Mouse (Mus musculus) limb, embryonic 12.5 days (tissue): ENCODE results near the gene Ppp1r12c. TPM values are rescaled to one million over a fixed set of nuclear protein-coding genes. Genes with fewer than 3 reads are reported as not detected.

Experiments used
- ATAC-seq: fragments of 200-750 bp; cut with Nextera tagmentation; 2 replicates; pipeline ENCODE4 v1.8.0; 2017; ENCODE audit warnings: low read depth, moderate TSS enrichment; ENCODE audit not compliant: insufficient number of reproducible peaks, insufficient read depth, low FRiP score, low TSS enrichment
- H3K27ac ChIP-seq: fragments of 300-500 bp; sonication (generic); 2 replicates; pipeline ENCODE4 v1.5.1; 2016; ENCODE audit warnings: mild to moderate bottlenecking, moderate library complexity
- H3K27me3 ChIP-seq: fragments of 300-500 bp; sonication (generic); 2 replicates; pipeline ENCODE4 v1.6.1; 2016; ENCODE audit warnings: mild to moderate bottlenecking, moderate library complexity
- H3K36me3 ChIP-seq: fragments of 300-500 bp; sonication (generic); 2 replicates; pipeline ENCODE4 v1.6.1; 2016; ENCODE audit warnings: mild to moderate bottlenecking, moderate library complexity
- H3K4me1 ChIP-seq: fragments of 300-500 bp; sonication (generic); replicated peaks from 2 replicates; pipeline ENCODE4 v1.6.1; 2016
- H3K4me2 ChIP-seq: fragments of 300-500 bp; sonication (generic); 2 replicates; pipeline ENCODE4 v1.6.1; 2016; ENCODE audit warnings: mild to moderate bottlenecking, moderate library complexity
- H3K4me3 ChIP-seq: fragments of 300-500 bp; sonication (generic); replicated peaks from 2 replicates; pipeline ENCODE4 v1.5.1; 2016; ENCODE audit warnings: mild to moderate bottlenecking
- H3K9ac ChIP-seq: fragments of 300-500 bp; sonication (generic); replicated peaks from 2 replicates; pipeline ENCODE4 v1.6.1; 2016; ENCODE audit warnings: mild to moderate bottlenecking, moderate library complexity
- H3K9me3 ChIP-seq: fragments of 300-500 bp; sonication (generic); 2 replicates; pipeline ENCODE4 v1.6.1; 2016; ENCODE audit warnings: mild to moderate bottlenecking, moderate library complexity
- WGBS: fragments of 180-500 bp; shearing (Covaris S2); methylation state at CpG from one replicate; pipeline ENCODE4 v1.1.7; 2016; 5-methylcytosine and 5-hydroxymethylcytosine counted together
- polyA plus RNA-seq: library from polyadenylated mRNA; unstranded; fragments of >200 nt; fragmentation: Nextera tagmentation; extraction: Ambion mirVana; gene quantifications from 2 replicates; pipeline ENCODE4 v1.2.1, GENCODE M21; 2016

Gene Ppp1r12c
- 65.3 and 70.3 TPM in 2 replicates for polyA plus RNA-seq

GRCm38 (mm10) chr7:4501558-4502397, at the start of gene Ppp1r12c:
Gene Ppp1r12c, minus strand, starts transcription at chr7:4501680.
- H3K27ac ChIP-seq: peak within 1 kb of the TSS; percentile 89
- no peaks in the 10 kb centered on the region for H3K9me3 ChIP-seq
- peak within 1 kb of the TSS; percentile 85 for H3K4me2 ChIP-seq
- H3K4me1 ChIP-seq: peaks cover 29% of the 10 kb centered on the region
- peaks cover 12% of the 10 kb centered on the region for H3K36me3 ChIP-seq
- H3K27me3 ChIP-seq: no peaks in the 10 kb centered on the region
- ATAC-seq: peak; percentile 87
- H3K4me3 ChIP-seq: peak within 1 kb of the TSS; percentile 89
- H3K9ac ChIP-seq: peak within 1 kb of the TSS; percentile 95
- WGBS: under 1% methylated on average over 62 of the region's 62 CpGs

- Histone ChIP-seq H3K4me3 (peak within 1 kb of the TSS; percentile 40), H3K9me3 (no peaks in the 10 kb centered on the region), H3K27ac (no peak within 1 kb of the TSS), H3K27me3 (peaks cover 21% of the 10 kb centered on the region; the same call in 1 of the 2 replicates), H3K4me1 (peaks cover 8% of the 10 kb centered on the region), H3K36me3 (no peaks in the 10 kb centered on the region), H3K4me2 (peak within 1 kb of the TSS; percentile 72), H3K9ac (0 out of 2 replicates have a peak within 1 kb of the TSS, but pooled peaks have one; percentile 34)
- no peak for ATAC-seq
- WGBS: 17% methylated on average over 33 of the region's 33 CpGs
Observed at GRCm38 (mm10) chr7:4547221-4547641, 45.8 kb upstream of the Ppp1r12c start, which contains the start of gene Syt5. Gene Syt5, minus strand, starts transcription at chr7:4547541.

GRCm38 (mm10) chr7:4546591-4547131, 45.2 kb upstream of the Ppp1r12c start:
- peaks cover 8% of the 10 kb centered on the region for H3K4me1 ChIP-seq
- 0 out of 2 replicates have a peak overlapping the region, but pooled peaks have one; percentile 34 for H3K9ac ChIP-seq
- no peaks in the 10 kb centered on the region for H3K9me3 ChIP-seq
- peaks cover 21% of the 10 kb centered on the region; the same call in 1 of the 2 replicates for H3K27me3 ChIP-seq
- WGBS: 3% methylated on average over 26 of the region's 26 CpGs
- peak overlapping the region; percentile 40 for H3K4me3 ChIP-seq
- H3K36me3 ChIP-seq: no peaks in the 10 kb centered on the region
- H3K27ac ChIP-seq: no peak overlapping the region
- ATAC-seq: peak; percentile 70
- H3K4me2 ChIP-seq: peak overlapping the region; percentile 72

GRCm38 (mm10) chr7:4546050-4546449, 44.6 kb upstream of the Ppp1r12c start:
- Histone ChIP-seq H3K4me3 (no peak overlapping the region), H3K36me3 (no peaks in the 10 kb centered on the region), H3K4me1 (peaks cover 8% of the 10 kb centered on the region), H3K9me3 (no peaks in the 10 kb centered on the region), H3K27ac (no peak overlapping the region), H3K9ac (no peak overlapping the region), H3K4me2 (peak overlapping the region; percentile 72), H3K27me3 (peaks cover 21% of the 10 kb centered on the region; the same call in 1 of the 2 replicates)
- 75% methylated on average over 15 of the region's 15 CpGs for WGBS
- ATAC-seq: peak; percentile 13; the same call in 1 of the 2 replicates

GRCm38 (mm10) chr7:4542013-4542412, 40.5 kb upstream of the Ppp1r12c start:
- peaks cover 7% of the 10 kb centered on the region; the same call in 1 of the 2 replicates for H3K27me3 ChIP-seq
- H3K4me3 ChIP-seq: no peak overlapping the region
- H3K4me2 ChIP-seq: no peak overlapping the region
- 34% methylated on average over 17 of the region's 17 CpGs for WGBS
- no peak overlapping the region for H3K9ac ChIP-seq
- ATAC-seq: no peak
- H3K27ac ChIP-seq: no peak overlapping the region
- H3K36me3 ChIP-seq: no peaks in the 10 kb centered on the region
- H3K4me1 ChIP-seq: peaks cover 5% of the 10 kb centered on the region
- H3K9me3 ChIP-seq: no peaks in the 10 kb centered on the region

- no peaks in the 10 kb centered on the region for H3K36me3 ChIP-seq
- 63% methylated on average over 5 of the region's 5 CpGs for WGBS
Observed at GRCm38 (mm10) chr7:4541344-4541743, 39.9 kb upstream of the Ppp1r12c start.

GRCm38 (mm10) chr7:4539019-4539418, 37.5 kb upstream of the Ppp1r12c start:
- Histone ChIP-seq H3K4me1 (no peaks in the 10 kb centered on the region), H3K4me2 (no peak overlapping the region), H3K27me3 (no peaks in the 10 kb centered on the region), H3K9ac (no peak overlapping the region), H3K4me3 (no peak overlapping the region), H3K27ac (no peak overlapping the region), H3K9me3 (no peaks in the 10 kb centered on the region), H3K36me3 (no peaks in the 10 kb centered on the region)
- ATAC-seq: no peak
- 65% methylated on average over 2 of the region's 2 CpGs for WGBS

More at GRCm38 (mm10) chr7:4541344-4541743, 39.9 kb upstream of the Ppp1r12c start:
- Histone ChIP-seq H3K27me3 (peaks cover 1% of the 10 kb centered on the region; the same call in 1 of the 2 replicates), H3K4me1 (peaks cover 2% of the 10 kb centered on the region), H3K4me2 (no peak overlapping the region), H3K4me3 (no peak overlapping the region), H3K27ac (no peak overlapping the region), H3K9ac (no peak overlapping the region), H3K9me3 (no peaks in the 10 kb centered on the region)
- no peak for ATAC-seq

GRCm38 (mm10) chr7:4537181-4537580, 35.7 kb upstream of the Ppp1r12c start:
- no peaks in the 10 kb centered on the region for H3K27me3 ChIP-seq
- WGBS: 54% methylated on average over 4 of the region's 4 CpGs
- H3K27ac ChIP-seq: no peak overlapping the region
- H3K4me3 ChIP-seq: no peak overlapping the region
- ATAC-seq: no peak
- 0 out of 2 replicates have a peak, but pooled peaks cover under 1% of the 10 kb centered on the region for H3K4me1 ChIP-seq
- no peak overlapping the region for H3K4me2 ChIP-seq
- H3K9ac ChIP-seq: no peak overlapping the region
- H3K36me3 ChIP-seq: no peaks in the 10 kb centered on the region
- H3K9me3 ChIP-seq: no peaks in the 10 kb centered on the region

GRCm38 (mm10) chr7:4536369-4536768, 34.9 kb upstream of the Ppp1r12c start:
- peaks cover 7% of the 10 kb centered on the region for H3K4me1 ChIP-seq
- H3K9ac ChIP-seq: no peak overlapping the region
- H3K27ac ChIP-seq: no peak overlapping the region
- no peaks in the 10 kb centered on the region for H3K9me3 ChIP-seq
- no peak for ATAC-seq
- no peak overlapping the region for H3K4me2 ChIP-seq
- H3K27me3 ChIP-seq: no peaks in the 10 kb centered on the region
- H3K4me3 ChIP-seq: no peak overlapping the region
- H3K36me3 ChIP-seq: no peaks in the 10 kb centered on the region
- 87% methylated on average over 4 of the region's 4 CpGs for WGBS

GRCm38 (mm10) chr7:4532005-4532729, 30.7 kb upstream of the Ppp1r12c start, which contains the start of gene Dnaaf3:
Gene Dnaaf3, minus strand, starts transcription at chr7:4532453.
- no peak within 1 kb of the TSS; the same call in 1 of the 2 replicates for H3K9ac ChIP-seq
- H3K36me3 ChIP-seq: no peaks in the 10 kb centered on the region
- WGBS: 3% methylated on average over 28 of the region's 28 CpGs
- 0 out of 2 replicates have a peak, but pooled peaks cover 4% of the 10 kb centered on the region for H3K27me3 ChIP-seq
- H3K4me3 ChIP-seq: peak within 1 kb of the TSS; percentile 45
- H3K9me3 ChIP-seq: no peaks in the 10 kb centered on the region
- H3K4me2 ChIP-seq: peak within 1 kb of the TSS; percentile 73
- peaks cover 11% of the 10 kb centered on the region for H3K4me1 ChIP-seq
- ATAC-seq: peak; percentile 91
- no peak within 1 kb of the TSS for H3K27ac ChIP-seq
